Mouse (Mus musculus): ENCODE measurements around the gene Barhl1. TPM values are rescaled to one million over a fixed set of nuclear protein-coding genes. Genes with fewer than 3 reads are reported as not detected.
A peak's percentile ranks its signal among the peaks of the same experiment; 100 is the strongest.

Barhl1 gene
- total and polyA plus RNA-seq, 3 experiments = 0.15 to 0.47 TPM; not detected in 1

DNA sequence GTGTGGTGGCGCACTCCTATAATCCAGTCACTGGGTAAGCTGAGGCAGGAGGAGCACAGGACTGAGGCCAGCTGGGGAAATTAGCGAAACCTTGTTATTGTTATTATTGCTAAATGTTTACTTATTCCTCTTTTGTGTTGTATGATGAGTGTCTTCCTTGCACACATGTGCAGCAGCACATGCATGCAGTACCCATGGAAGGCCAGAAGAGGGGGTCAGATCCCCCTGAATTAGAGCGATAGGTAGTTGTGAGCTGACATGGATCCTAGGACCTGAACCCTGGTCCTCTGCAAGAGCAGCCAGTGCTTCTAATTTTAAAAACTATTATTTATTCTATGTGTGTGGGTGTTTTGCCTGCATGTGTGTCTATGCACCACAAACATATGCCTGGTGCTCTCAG lies 14.1 kb upstream of the Barhl1 start:
- no peaks in the 10 kb centered on the region for H3K4me1 ChIP-seq (ENCODE audit: control insufficient read depth in 1 of 2, insufficient read depth in 2 of 2, low read length in 2 of 2)
- peak; percentile 37 for DNase-seq (ENCODE audit: low read depth, low spot score)
- H3K79me2 ChIP-seq (ENCODE audit: control insufficient read depth, insufficient read depth, low read length, poor library complexity) = no peaks in the 10 kb centered on the region
- no peaks in the 10 kb centered on the region for H3K27me3 ChIP-seq (ENCODE audit: control insufficient read depth in 1 of 2, insufficient read depth in 2 of 2, low read length in 2 of 2)
- no peaks in the 10 kb centered on the region for H3K9me3 ChIP-seq (replicated peaks; ENCODE audit: insufficient read depth, low read length)
- no peak overlapping the region for H3K9ac ChIP-seq (ENCODE audit: control insufficient read depth, low read depth, low read length, poor library complexity, severe bottlenecking)
- H3K27ac ChIP-seq (ENCODE audit: control insufficient read depth, low read depth, low read length) = no peak overlapping the region
- H3K36me3 ChIP-seq (ENCODE audit: control insufficient read depth in 1 of 2, insufficient read depth in 2 of 2, low read length in 2 of 2) = no peaks in the 10 kb centered on the region
- TF ChIP-seq RAD21 (IDR thresholded peaks at IDR 0.05; ENCODE audit: low read depth, low read length) = peak; percentile 35
- peak; percentile 46 to 63 (median 55) for TF ChIP-seq CTCF (IDR thresholded peaks at IDR 0.05 in 2 of 3, conservative IDR thresholded peaks at IDR 0.05 in 1 of 3; ENCODE audit: control insufficient read depth in 1 of 3, insufficient read depth in 1 of 3, low read depth in 2 of 3, low read length in 3 of 3, poor library complexity in 1 of 3, severe bottlenecking in 1 of 3)
- no peak for TF ChIP-seq RCOR1 (IDR thresholded peaks at IDR 0.05; ENCODE audit: low read depth, low read length)
- TF ChIP-seq NRF1 (IDR thresholded peaks at IDR 0.05; ENCODE audit: insufficient read depth, low read depth, low read length, poor library complexity, severe bottlenecking) = no peak
- TF ChIP-seq SMC3 (IDR thresholded peaks at IDR 0.05; ENCODE audit: low read depth, low read length) = peak; percentile 49
- no peak overlapping the region for H3K4me3 ChIP-seq (ENCODE audit: control insufficient read depth in 1 of 2, insufficient read depth in 1 of 2, low read depth in 2 of 2, low read length in 2 of 2)

GRCm38 (mm10) chr2:28923912-28924311 lies 7.4 kb upstream of the Barhl1 start:
- no peaks in the 10 kb centered on the region for H3K27me3 ChIP-seq (ENCODE audit: control insufficient read depth in 1 of 2, insufficient read depth in 2 of 2, low read length in 2 of 2)
- peak; percentile 60 for DNase-seq (ENCODE audit: low read depth, low spot score)

GRCm38 (mm10) chr2:28919001-28919400 lies 2.5 kb upstream of the Barhl1 start:
- Histone ChIP-seq H3K79me2 (ENCODE audit: control insufficient read depth, insufficient read depth, low read length, poor library complexity) (no peaks in the 10 kb centered on the region), H3K27ac (ENCODE audit: control insufficient read depth, low read depth, low read length) (no peak overlapping the region), H3K4me1 (ENCODE audit: control insufficient read depth in 1 of 2, insufficient read depth in 2 of 2, low read length in 2 of 2) (no peaks in the 10 kb centered on the region), H3K4me3 (ENCODE audit: control insufficient read depth in 1 of 2, insufficient read depth in 1 of 2, low read depth in 2 of 2, low read length in 2 of 2) (no peak overlapping the region), H3K9ac (ENCODE audit: control insufficient read depth, low read depth, low read length, poor library complexity, severe bottlenecking) (no peak overlapping the region), H3K9me3 (replicated peaks; ENCODE audit: insufficient read depth, low read length) (no peaks in the 10 kb centered on the region), H3K36me3 (ENCODE audit: control insufficient read depth in 1 of 2, insufficient read depth in 2 of 2, low read length in 2 of 2) (no peaks in the 10 kb centered on the region), H3K27me3 (ENCODE audit: control insufficient read depth in 1 of 2, insufficient read depth in 2 of 2, low read length in 2 of 2) (no peaks in the 10 kb centered on the region)
- TF ChIP-seq MEF2A (IDR thresholded peaks at IDR 0.05; ENCODE audit: extremely low read depth, insufficient replicate concordance, low read depth, low read length, poor library complexity, severe bottlenecking) (no peak), EP300 (IDR thresholded peaks at IDR 0.05; ENCODE audit: low read depth in 1 of 2, low read length in 2 of 2) (0 out of 4 replicates have a peak, but pooled peaks of 1 of the 2 experiments have one; percentile 23)
- DNase-seq (ENCODE audit: low read depth, low spot score) = no peak

More at GRCm38 (mm10) chr2:28923912-28924311, 7.4 kb upstream of the Barhl1 start:
- TF ChIP-seq TAL1 (IDR thresholded peaks at IDR 0.05; ENCODE audit: low read length) = no peak
- TF ChIP-seq SIN3A (IDR thresholded peaks at IDR 0.05; ENCODE audit: low read length) = no peak
- TF ChIP-seq MYC (IDR thresholded peaks at IDR 0.05; ENCODE audit: low read depth, low read length) = no peak
- 0 out of 2 replicates have a peak, but pooled peaks have one; percentile 30 for TF ChIP-seq MAZ (IDR thresholded peaks at IDR 0.05; ENCODE audit: low read depth, low read length)
- no peak for TF ChIP-seq GATA1 (IDR thresholded peaks at IDR 0.05; ENCODE audit: low read depth, low read length)
- no peak for TF ChIP-seq MEF2A (IDR thresholded peaks at IDR 0.05; ENCODE audit: extremely low read depth, insufficient replicate concordance, low read depth, low read length, poor library complexity, severe bottlenecking)
- TF ChIP-seq POLR2AphosphoS5 (IDR thresholded peaks at IDR 0.05; ENCODE audit: borderline replicate concordance, low read depth, low read length) = no peak
- TF ChIP-seq GABPA (IDR thresholded peaks at IDR 0.05; ENCODE audit: low read depth, low read length) = no peak
- TF ChIP-seq BHLHE40 (IDR thresholded peaks at IDR 0.05; ENCODE audit: borderline replicate concordance, low read depth, low read length) = peak; percentile 26; the same call in 1 of the 2 replicates
- TF ChIP-seq CHD2 (IDR thresholded peaks at IDR 0.05; ENCODE audit: low read length) = no peak
- TF ChIP-seq E2F4 (IDR thresholded peaks at IDR 0.05; ENCODE audit: borderline replicate concordance, low read depth, low read length) = no peak
- TF ChIP-seq ZC3H11A (IDR thresholded peaks at IDR 0.05; ENCODE audit: low read depth, low read length) = peak; percentile 58; the same call in 1 of the 2 replicates
- TF ChIP-seq MXI1 (IDR thresholded peaks at IDR 0.05; ENCODE audit: low read depth, low read length) = no peak
- peak; percentile 84 to 86 (median 84) for TF ChIP-seq CTCF (IDR thresholded peaks at IDR 0.05 in 2 of 3, conservative IDR thresholded peaks at IDR 0.05 in 1 of 3; ENCODE audit: control insufficient read depth in 1 of 3, insufficient read depth in 1 of 3, low read depth in 2 of 3, low read length in 3 of 3, poor library complexity in 1 of 3, severe bottlenecking in 1 of 3)
- peak; percentile 81 for TF ChIP-seq SMC3 (IDR thresholded peaks at IDR 0.05; ENCODE audit: low read depth, low read length)
- peak; percentile 80 for TF ChIP-seq RAD21 (IDR thresholded peaks at IDR 0.05; ENCODE audit: low read depth, low read length)
- no peak for TF ChIP-seq NRF1 (IDR thresholded peaks at IDR 0.05; ENCODE audit: insufficient read depth, low read depth, low read length, poor library complexity, severe bottlenecking)
- no peak for TF ChIP-seq TBP (IDR thresholded peaks at IDR 0.05; ENCODE audit: low read depth, low read length)
- no peak for TF ChIP-seq ZKSCAN1 (IDR thresholded peaks at IDR 0.05; ENCODE audit: low read depth, low read length)
- TF ChIP-seq ZMIZ1 (IDR thresholded peaks at IDR 0.05; ENCODE audit: low read depth, low read length) = no peak
- H3K27ac ChIP-seq (ENCODE audit: control insufficient read depth, low read depth, low read length) = no peak overlapping the region
- H3K36me3 ChIP-seq (ENCODE audit: control insufficient read depth in 1 of 2, insufficient read depth in 2 of 2, low read length in 2 of 2) = no peaks in the 10 kb centered on the region
- H3K79me2 ChIP-seq (ENCODE audit: control insufficient read depth, insufficient read depth, low read length, poor library complexity) = no peaks in the 10 kb centered on the region
- H3K4me1 ChIP-seq (ENCODE audit: control insufficient read depth in 1 of 2, insufficient read depth in 2 of 2, low read length in 2 of 2) = no peaks in the 10 kb centered on the region
- H3K9me3 ChIP-seq (replicated peaks; ENCODE audit: insufficient read depth, low read length) = no peaks in the 10 kb centered on the region
- H3K4me3 ChIP-seq (ENCODE audit: control insufficient read depth in 1 of 2, insufficient read depth in 1 of 2, low read depth in 2 of 2, low read length in 2 of 2) = no peak overlapping the region
- no peak overlapping the region for H3K9ac ChIP-seq (ENCODE audit: control insufficient read depth, low read depth, low read length, poor library complexity, severe bottlenecking)
